In genomic region chr7:131409988-131410385, GRCm38 (mm10) we compare ENCODE assay signal across 8 mouse cellular contexts. TPM values are rescaled to one million over a fixed set of nuclear protein-coding genes. Genes with fewer than 3 reads are reported as not detected.
DNase-seq lines count a peak whose midpoint lies in the region; ATAC-seq and TF ChIP-seq lines count a peak whose summit lies in the region.

No protein-coding gene starts in this region.

- WGBS in kidney, adult 2 months = under 1% methylated on average over 38 of the region's 38 CpGs
- whole genome bisulfite sequencing in forebrain, embryonic 12.5 days = under 1% methylated on average over 38 of the region's 38 CpGs
- WGBS in liver, embryonic 11.5 days = 1% methylated on average over 38 of the region's 38 CpGs
- WGBS in stomach, embryonic 14.5 days = under 1% methylated on average over 38 of the region's 38 CpGs

- intact Hi-C loops in left cerebral cortex, postnatal 4 days (cut with DNase I) = no loop called here

- TF ChIP-seq CTCF in kidney, adult 2 months (conservative IDR thresholded peaks at IDR 0.05; ENCODE audit: insufficient read depth, insufficient read length, low read depth, low read length) = no peak

- H3K36me3 ChIP-seq in kidney, adult 2 months (ENCODE audit: control insufficient read depth, insufficient read depth, low read length) = no peaks in the 10 kb centered on the region
- no peaks in the 10 kb centered on the region; the same call in 1 of the 2 replicates for H3K36me3 ChIP-seq in forebrain, embryonic 12.5 days (replicated peaks)
- no peaks in the 10 kb centered on the region for H3K36me3 ChIP-seq in liver, embryonic 11.5 days (ENCODE audit: control insufficient read depth, insufficient read depth, low read length)
- H3K36me3 ChIP-seq in stomach, embryonic 14.5 days (ENCODE audit: control insufficient read depth, insufficient read depth, low read length) = no peaks in the 10 kb centered on the region

- H3K4me3 ChIP-seq in kidney, adult 2 months (ENCODE audit: insufficient read depth, low read depth, low read length) = peak overlapping the region; percentile 80
- H3K4me3 ChIP-seq in forebrain, embryonic 12.5 days (replicated peaks) = peak overlapping the region; percentile 79
- peak overlapping the region; percentile 93 for H3K4me3 ChIP-seq in liver, embryonic 11.5 days (ENCODE audit: low read depth, low read length)
- peak overlapping the region; percentile 95 for H3K4me3 ChIP-seq in stomach, embryonic 14.5 days (ENCODE audit: low read depth, low read length)

- peak overlapping the region; percentile 93 for H3K9ac ChIP-seq in forebrain, embryonic 12.5 days
- H3K9ac ChIP-seq in liver, embryonic 11.5 days (ENCODE audit: low read depth, low read length) = peak overlapping the region; percentile 97
- peak overlapping the region; percentile 89 for H3K9ac ChIP-seq in stomach, embryonic 14.5 days (replicated peaks; ENCODE audit: low read depth, low read length)

- H3K9me3 ChIP-seq in forebrain, embryonic 12.5 days = no peaks in the 10 kb centered on the region
- no peaks in the 10 kb centered on the region for H3K9me3 ChIP-seq in liver, embryonic 11.5 days (ENCODE audit: control insufficient read depth, low read length)
- H3K9me3 ChIP-seq in stomach, embryonic 14.5 days (ENCODE audit: control insufficient read depth, low read depth, low read length) = no peaks in the 10 kb centered on the region

- TF ChIP-seq POLR2A in kidney, adult 2 months (IDR thresholded peaks at IDR 0.05; ENCODE audit: low read depth, low read length) = no peak

- H3K27me3 ChIP-seq in kidney, adult 2 months (replicated peaks; ENCODE audit: control insufficient read depth, insufficient read depth, low read length) = no peaks in the 10 kb centered on the region
- H3K27me3 ChIP-seq in forebrain, embryonic 12.5 days = no peaks in the 10 kb centered on the region
- H3K27me3 ChIP-seq in liver, embryonic 11.5 days (replicated peaks; ENCODE audit: control insufficient read depth, insufficient read depth, low read length) = no peaks in the 10 kb centered on the region
- H3K27me3 ChIP-seq in stomach, embryonic 14.5 days (ENCODE audit: control insufficient read depth, insufficient read depth, low read length) = no peaks in the 10 kb centered on the region

- H3K27ac ChIP-seq in kidney, adult 2 months (ENCODE audit: insufficient read depth, low read depth, low read length) = peak overlapping the region; percentile 57
- H3K27ac ChIP-seq in forebrain, embryonic 12.5 days = peak overlapping the region; percentile 74; the same call in 1 of the 2 replicates
- H3K27ac ChIP-seq in liver, embryonic 11.5 days (ENCODE audit: low read depth, low read length) = 0 out of 2 replicates have a peak overlapping the region, but pooled peaks have one; percentile 13
- H3K27ac ChIP-seq in stomach, embryonic 14.5 days (ENCODE audit: low read length) = peak overlapping the region; percentile 35; the same call in 1 of the 2 replicates

- peak overlapping the region; percentile 65 for H3K4me2 ChIP-seq in forebrain, embryonic 12.5 days
- H3K4me2 ChIP-seq in liver, embryonic 11.5 days = peak overlapping the region; percentile 65
- peak overlapping the region; percentile 61 for H3K4me2 ChIP-seq in stomach, embryonic 14.5 days (replicated peaks; ENCODE audit: low read depth, low read length)

- no peak for DNase-seq in kidney, adult 2 months
- DNase-seq in kidney, adult 18-20 months = no peak
- DNase-seq in MN1 (ENCODE audit: low spot score) = peak; percentile 60
- DNase-seq in liver, embryonic 11.5 days (ENCODE audit: low spot score) = peak; percentile 65
- no peak for DNase-seq in left cerebral cortex, postnatal 4 days
- no peak for DNase-seq in gastrocnemius, postnatal 4 days (ENCODE audit: low spot score in 2 of 2)

- H3K4me1 ChIP-seq in kidney, adult 2 months (ENCODE audit: control insufficient read depth, insufficient read depth, low read length) = peaks cover 9% of the 10 kb centered on the region
- H3K4me1 ChIP-seq in forebrain, embryonic 12.5 days = peaks cover 20% of the 10 kb centered on the region
- H3K4me1 ChIP-seq in liver, embryonic 11.5 days (replicated peaks; ENCODE audit: control insufficient read depth, insufficient read depth, low read length) = peaks cover 17% of the 10 kb centered on the region
- peaks cover 9% of the 10 kb centered on the region for H3K4me1 ChIP-seq in stomach, embryonic 14.5 days (ENCODE audit: control insufficient read depth, insufficient read depth, low read length)

- peak; percentile 67 for ATAC-seq in forebrain, embryonic 12.5 days (ENCODE audit: low FRiP score)
- peak; percentile 72 for ATAC-seq in liver, embryonic 11.5 days (replicated peaks; ENCODE audit: low FRiP score)
- ATAC-seq in stomach, embryonic 14.5 days (ENCODE audit: insufficient number of reproducible peaks, insufficient read depth, low FRiP score, low read depth) = peak; percentile 50

RNA-seq across cellular contexts. Expression of gene Ikzf5, which starts 0.3 kb away (rescaled TPM):
- polyA plus RNA-seq in kidney, adult 2 months (2012; rRNA removed) = 7.5 and 10.3 TPM in 2 replicates
- 20.7 and 22.6 TPM in 2 replicates for polyA plus RNA-seq in forebrain, embryonic 12.5 days (2016; fragmentation: Nextera tagmentation; extraction: Ambion mirVana)
- polyA plus RNA-seq in liver, embryonic 11.5 days (2014; fragmentation: Nextera tagmentation; extraction: Ambion mirVana) = 20.6 and 21.1 TPM in 2 replicates
- polyA plus RNA-seq in stomach, embryonic 14.5 days (2014; fragmentation: Nextera tagmentation; extraction: Ambion mirVana) = 18.2 and 20.0 TPM in 2 replicates
- total RNA-seq in left cerebral cortex, postnatal 4 days (2021) = 10 to 100 TPM; 40.2 to 45.7 TPM
- 10 to 100 TPM; 27.0 to 32.2 TPM for total RNA-seq in gastrocnemius, postnatal 4 days (2021)

RNA-seq across cellular contexts. Expression of gene Acadsb, which starts 0.4 kb away (rescaled TPM):
- polyA plus RNA-seq in kidney, adult 2 months (2012; rRNA removed) = 23.2 and 30.9 TPM in 2 replicates
- polyA plus RNA-seq in forebrain, embryonic 12.5 days (2016; fragmentation: Nextera tagmentation; extraction: Ambion mirVana) = 84.0 and 87.5 TPM in 2 replicates
- polyA plus RNA-seq in liver, embryonic 11.5 days (2014; fragmentation: Nextera tagmentation; extraction: Ambion mirVana) = 50.8 and 54.8 TPM in 2 replicates
- 109 and 114 TPM in 2 replicates for polyA plus RNA-seq in stomach, embryonic 14.5 days (2014; fragmentation: Nextera tagmentation; extraction: Ambion mirVana)
- 10 to 100 TPM; 81.7 to 88.6 TPM for total RNA-seq in left cerebral cortex, postnatal 4 days (2021)
- total RNA-seq in gastrocnemius, postnatal 4 days (2021) = 10 to 100 TPM; 76.4 to 77.9 TPM

RNA-seq across cellular contexts. Expression of gene Pstk, which starts 39.0 kb away (rescaled TPM):
- 40.9 and 45.9 TPM in 2 replicates for polyA plus RNA-seq in kidney, adult 2 months (2012; rRNA removed)
- 49.7 and 51.5 TPM in 2 replicates for polyA plus RNA-seq in forebrain, embryonic 12.5 days (2016; fragmentation: Nextera tagmentation; extraction: Ambion mirVana)
- 48.8 and 55.9 TPM in 2 replicates for polyA plus RNA-seq in liver, embryonic 11.5 days (2014; fragmentation: Nextera tagmentation; extraction: Ambion mirVana)
- 79.4 and 82.8 TPM in 2 replicates for polyA plus RNA-seq in stomach, embryonic 14.5 days (2014; fragmentation: Nextera tagmentation; extraction: Ambion mirVana)
- 10 to 100 TPM; 22.7 to 25.2 TPM for total RNA-seq in left cerebral cortex, postnatal 4 days (2021)
- 10 to 100 TPM; 28.5 to 34.0 TPM for total RNA-seq in gastrocnemius, postnatal 4 days (2021)

RNA-seq across cellular contexts. Expression of gene 2310057M21Rik, which starts 47.4 kb away (rescaled TPM):
- 5.7 and 6.0 TPM in 2 replicates for polyA plus RNA-seq in kidney, adult 2 months (2012; rRNA removed)
- polyA plus RNA-seq in forebrain, embryonic 12.5 days (2016; fragmentation: Nextera tagmentation; extraction: Ambion mirVana) = 17.3 and 20.8 TPM in 2 replicates
- polyA plus RNA-seq in liver, embryonic 11.5 days (2014; fragmentation: Nextera tagmentation; extraction: Ambion mirVana) = 19.2 and 27.1 TPM in 2 replicates
- 16.9 and 23.4 TPM in 2 replicates for polyA plus RNA-seq in stomach, embryonic 14.5 days (2014; fragmentation: Nextera tagmentation; extraction: Ambion mirVana)
- 10 to 100 TPM; 26.0 to 30.4 TPM for total RNA-seq in left cerebral cortex, postnatal 4 days (2021)
- total RNA-seq in gastrocnemius, postnatal 4 days (2021) = 10 to 100 TPM; 13.7 to 19.7 TPM

Comparison
In these comparisons a context has a peak if more than half of its experiments do, and no peak if none do; other contexts are left out.
1. DNase-seq: peak in MN1 (single experiment) and liver, embryonic 11.5 days (single experiment); none in kidney, adult 2 months (single experiment), kidney, adult 18-20 months (single experiment), left cerebral cortex, postnatal 4 days (single experiment) and gastrocnemius, postnatal 4 days (0 of 2).
2. H3K27ac ChIP-seq: peak in every context shown above with its lines; median percentile 74 in forebrain, embryonic 12.5 days; 57 in kidney, adult 2 months; 35 in stomach, embryonic 14.5 days; 13 in liver, embryonic 11.5 days.
3. Peak in every context shown above with its lines, with median percentiles within 50 percentile points of each other: H3K4me3 ChIP-seq, ATAC-seq, H3K4me2 ChIP-seq and H3K9ac ChIP-seq.